Mouse (Mus musculus): ENCODE results near the gene Sec14l4.

GRCm38 (mm10) chr11:4005220-4005805 is 25.9 kb upstream of the Sec14l4 start:
- TF ChIP-seq USF1 (IDR thresholded peaks at IDR 0.05; ENCODE audit: low read depth) (no peak), CTCF (IDR thresholded peaks at IDR 0.05; ENCODE audit: control insufficient read depth, insufficient read depth, insufficient read length) (no peak), MYOD1 (IDR thresholded peaks at IDR 0.05; ENCODE audit: control insufficient read depth, insufficient read length, low read depth) (no peak), CEBPB (IDR thresholded peaks at IDR 0.05; ENCODE audit: low read depth) (no peak), FOSL1 (IDR thresholded peaks at IDR 0.05; ENCODE audit: insufficient read depth, low read length, poor library complexity, severe bottlenecking) (no peak), MAX (IDR thresholded peaks at IDR 0.05) (no peak), MYOG (IDR thresholded peaks at IDR 0.05; ENCODE audit: control insufficient read depth, extremely low read depth, insufficient read length) (no peak)
